Mouse (Mus musculus): ENCODE results near the gene Znrf4.

GRCm38 (mm10) chr17:56552781-56553363 lies 40.6 kb upstream of the Znrf4 start:
- TF ChIP-seq CTCF (IDR thresholded peaks at IDR 0.05; ENCODE audit: insufficient read depth, low read depth, low read length) (peak; percentile 99), POLR2A (IDR thresholded peaks at IDR 0.05; ENCODE audit: insufficient read depth, low read depth, low read length) (no peak)
